Mouse (Mus musculus): ENCODE data around the gene Ect2l. TPM values are rescaled to one million over a fixed set of nuclear protein-coding genes. Genes with fewer than 3 reads are reported as not detected.

The Ect2l gene
- polyA plus RNA-seq, 1 experiment from 2014 or later, result not detected

DNA sequence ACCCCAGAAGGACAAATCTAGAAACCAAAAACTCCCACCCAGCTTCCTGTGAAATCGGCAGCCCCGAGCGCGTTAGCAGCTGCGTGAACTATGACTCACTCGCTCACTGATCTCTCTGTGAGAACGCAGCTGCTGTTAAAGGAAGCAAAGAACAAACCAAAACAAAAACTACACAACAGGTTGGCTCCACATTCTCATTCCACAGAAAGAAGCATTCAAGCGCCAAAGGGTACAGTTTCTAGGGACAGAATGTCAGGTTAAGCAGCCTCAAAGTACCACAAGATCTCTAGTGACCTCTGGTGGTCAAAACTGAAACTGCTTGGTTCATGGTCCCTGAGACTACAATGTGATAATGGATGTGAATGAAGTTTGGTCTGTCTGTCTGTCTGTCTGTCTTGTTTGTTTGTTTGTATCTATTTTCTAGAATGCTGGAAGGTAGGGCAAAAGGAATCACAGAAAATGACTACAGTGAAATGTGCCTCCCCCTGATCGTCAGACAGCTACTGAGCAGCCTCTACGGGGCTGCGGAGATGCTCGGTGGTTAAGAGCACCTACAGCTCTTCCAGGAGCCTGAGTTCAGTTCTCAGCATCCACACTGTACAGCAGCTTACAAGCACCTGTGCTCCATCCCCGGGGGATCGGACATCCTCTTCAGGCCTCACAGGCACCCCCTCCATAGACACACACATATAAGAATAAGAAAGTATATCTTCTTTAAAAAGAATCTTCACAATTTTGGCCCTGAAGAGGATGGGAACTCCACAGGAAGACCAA is 13.3 kb downstream of the Ect2l start:
- DNase-seq (peak; percentile 70), ATAC-seq (peak; percentile 60)
- Histone ChIP-seq H3K4me3 (ENCODE audit: low read depth, low read length) (peak overlapping the region; percentile 14; the same call in 1 of the 2 replicates), H3K27me3 (ENCODE audit: insufficient read depth, low read length) (no peaks in the 10 kb centered on the region), H3K4me2 (ENCODE audit: low read depth, low read length) (peak overlapping the region; percentile 56), H3K4me1 (ENCODE audit: insufficient read depth) (no peaks in the 10 kb centered on the region), H3K27ac (ENCODE audit: low read depth) (no peak overlapping the region), H3K36me3 (replicated peaks; ENCODE audit: insufficient read depth, low read length) (no peaks in the 10 kb centered on the region), H3K9me3 (ENCODE audit: low read length) (no peaks in the 10 kb centered on the region), H3K9ac (replicated peaks) (peak overlapping the region; percentile 1; the same call in 1 of the 2 replicates)
- TF ChIP-seq CTCF (IDR thresholded peaks at IDR 0.05; ENCODE audit: low read depth), result peak; percentile 97
- TF ChIP-seq EP300 (IDR thresholded peaks at IDR 0.05; ENCODE audit: low read depth), result no peak
- 41% methylated on average over 14 of the region's 14 CpGs for WGBS (ENCODE audit: insufficient replicate concordance)

DNA sequence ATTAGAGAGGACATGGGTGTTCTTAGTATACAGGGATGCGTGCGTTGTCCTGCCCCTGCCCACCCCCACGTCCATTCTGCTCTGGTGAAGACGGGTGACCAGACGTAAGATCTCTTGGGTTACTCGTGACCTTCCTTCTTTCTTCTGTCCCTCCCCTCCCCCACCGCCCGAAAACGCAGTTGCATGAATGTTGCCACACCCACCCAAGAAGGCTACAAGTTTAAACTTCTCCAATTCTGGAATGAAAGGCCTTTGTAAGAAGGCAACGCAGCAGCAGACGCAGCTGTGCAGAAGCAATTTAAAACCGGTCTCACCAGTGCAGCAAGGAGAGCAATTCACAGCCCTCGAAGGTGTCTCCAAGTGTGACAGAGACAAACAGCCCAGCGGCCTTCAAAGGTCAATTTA is 16.0 kb downstream of the Ect2l start:
- Histone ChIP-seq H3K4me1 (ENCODE audit: insufficient read depth) (no peaks in the 10 kb centered on the region), H3K27me3 (ENCODE audit: insufficient read depth, low read length) (no peaks in the 10 kb centered on the region), H3K36me3 (replicated peaks; ENCODE audit: insufficient read depth, low read length) (no peaks in the 10 kb centered on the region), H3K27ac (ENCODE audit: low read depth) (0 out of 2 replicates have a peak overlapping the region, but pooled peaks have one; percentile 7), H3K9ac (replicated peaks) (no peak overlapping the region), H3K4me3 (ENCODE audit: low read depth, low read length) (no peak overlapping the region), H3K4me2 (ENCODE audit: low read depth, low read length) (no peak overlapping the region; the same call in 1 of the 2 replicates), H3K9me3 (ENCODE audit: low read length) (no peaks in the 10 kb centered on the region)
- DNase-seq, result peak; percentile 54
- TF ChIP-seq CTCF (IDR thresholded peaks at IDR 0.05; ENCODE audit: low read depth), result no peak
- no peak for TF ChIP-seq EP300 (IDR thresholded peaks at IDR 0.05; ENCODE audit: low read depth)
- 41% methylated on average over 14 of the region's 14 CpGs for WGBS (ENCODE audit: insufficient replicate concordance)
- peak; percentile 21; the same call in 1 of the 2 replicates for ATAC-seq

DNA sequence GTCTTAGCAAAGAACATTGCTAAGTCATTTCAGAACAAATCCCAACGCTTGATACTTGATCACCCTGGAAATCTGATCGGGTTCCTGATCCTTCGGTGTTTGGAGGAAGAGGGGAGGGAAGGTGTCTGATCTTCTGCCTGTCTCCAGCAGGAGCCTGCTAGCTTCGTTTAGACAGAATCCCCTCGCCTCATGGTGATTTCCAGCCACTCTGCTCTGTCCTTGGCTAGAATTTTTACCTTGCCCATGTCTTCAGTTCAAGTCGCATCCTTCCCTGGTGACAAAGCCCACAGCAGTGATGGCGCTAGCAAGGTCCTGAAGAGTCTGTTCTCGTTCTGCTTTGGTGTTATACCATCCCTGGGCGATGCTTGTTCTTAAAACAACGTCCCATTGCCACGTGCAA is 16.5 kb downstream of the Ect2l start:
- H3K4me1 ChIP-seq (ENCODE audit: insufficient read depth), result no peaks in the 10 kb centered on the region
- H3K27ac ChIP-seq (ENCODE audit: low read depth), result no peak overlapping the region
- no peak overlapping the region for H3K9ac ChIP-seq (replicated peaks)
- ATAC-seq (no peak), DNase-seq (no peak)
- TF ChIP-seq EP300 (IDR thresholded peaks at IDR 0.05; ENCODE audit: low read depth) (no peak), CTCF (IDR thresholded peaks at IDR 0.05; ENCODE audit: low read depth) (no peak)
- H3K27me3 ChIP-seq (ENCODE audit: insufficient read depth, low read length), result no peaks in the 10 kb centered on the region
- WGBS (ENCODE audit: insufficient replicate concordance), result 66% methylated on average over 11 of the region's 11 CpGs
- no peaks in the 10 kb centered on the region for H3K36me3 ChIP-seq (replicated peaks; ENCODE audit: insufficient read depth, low read length)
- no peaks in the 10 kb centered on the region for H3K9me3 ChIP-seq (ENCODE audit: low read length)
- no peak overlapping the region for H3K4me3 ChIP-seq (ENCODE audit: low read depth, low read length)
- no peak overlapping the region for H3K4me2 ChIP-seq (ENCODE audit: low read depth, low read length)

DNA sequence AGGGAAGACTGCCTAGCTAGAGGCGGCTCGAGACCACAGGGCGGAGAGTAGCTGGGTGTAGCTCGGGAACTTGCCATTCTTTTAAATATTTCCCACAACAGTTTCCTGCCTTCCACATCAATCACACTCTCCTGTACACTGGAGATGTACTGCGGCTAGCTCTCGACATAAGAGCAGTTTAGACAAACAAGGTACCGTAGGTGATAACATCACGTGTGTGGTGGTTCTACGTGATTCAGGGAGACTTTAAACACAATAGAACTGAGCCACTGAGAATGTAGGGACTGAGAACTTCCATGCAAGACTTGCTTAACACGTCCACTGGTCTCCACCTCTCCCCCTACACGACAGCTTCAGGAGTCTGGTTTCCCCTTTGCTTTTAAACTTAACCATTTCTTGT is 17.5 kb downstream of the Ect2l start:
- WGBS (ENCODE audit: insufficient replicate concordance), result 37% methylated on average over 11 of the region's 11 CpGs
- Histone ChIP-seq H3K9me3 (ENCODE audit: low read length) (no peaks in the 10 kb centered on the region), H3K4me3 (ENCODE audit: low read depth, low read length) (no peak overlapping the region), H3K27ac (ENCODE audit: low read depth) (no peak overlapping the region), H3K36me3 (replicated peaks; ENCODE audit: insufficient read depth, low read length) (no peaks in the 10 kb centered on the region), H3K4me2 (ENCODE audit: low read depth, low read length) (no peak overlapping the region), H3K9ac (replicated peaks) (no peak overlapping the region), H3K4me1 (ENCODE audit: insufficient read depth) (no peaks in the 10 kb centered on the region), H3K27me3 (ENCODE audit: insufficient read depth, low read length) (no peaks in the 10 kb centered on the region)
- no peak for DNase-seq
- TF ChIP-seq EP300 (IDR thresholded peaks at IDR 0.05; ENCODE audit: low read depth), result no peak
- no peak for TF ChIP-seq CTCF (IDR thresholded peaks at IDR 0.05; ENCODE audit: low read depth)
- no peak for ATAC-seq

DNA sequence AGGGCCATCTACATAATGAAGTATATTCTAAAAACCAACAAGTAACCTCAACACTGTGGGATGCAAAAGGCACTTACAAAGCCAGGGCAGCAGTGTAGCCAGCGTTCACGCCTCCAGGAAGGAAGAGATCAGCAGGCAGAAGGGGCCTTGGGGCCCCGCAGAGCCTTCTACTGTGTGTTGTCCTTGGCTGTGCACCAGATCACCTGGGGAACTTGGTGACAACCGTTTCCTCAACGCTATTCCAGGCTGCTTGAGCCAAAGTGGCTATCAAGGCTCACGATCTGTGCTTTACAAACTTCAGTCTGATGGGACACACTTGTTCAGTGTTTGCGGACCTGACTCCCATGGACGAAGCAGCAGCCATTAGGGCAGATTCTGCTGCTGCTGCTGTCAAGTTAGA is 19.0 kb downstream of the Ect2l start:
- H3K27ac ChIP-seq (ENCODE audit: low read depth), result no peak overlapping the region
- no peak overlapping the region for H3K9ac ChIP-seq (replicated peaks)
- no peaks in the 10 kb centered on the region for H3K27me3 ChIP-seq (ENCODE audit: insufficient read depth, low read length)
- DNase-seq (no peak), ATAC-seq (no peak)
- no peaks in the 10 kb centered on the region for H3K9me3 ChIP-seq (ENCODE audit: low read length)
- TF ChIP-seq CTCF (IDR thresholded peaks at IDR 0.05; ENCODE audit: low read depth), result no peak
- no peak for TF ChIP-seq EP300 (IDR thresholded peaks at IDR 0.05; ENCODE audit: low read depth)
- H3K36me3 ChIP-seq (replicated peaks; ENCODE audit: insufficient read depth, low read length), result no peaks in the 10 kb centered on the region
- no peak overlapping the region for H3K4me3 ChIP-seq (ENCODE audit: low read depth, low read length)
- H3K4me2 ChIP-seq (ENCODE audit: low read depth, low read length), result no peak overlapping the region
- WGBS (ENCODE audit: insufficient replicate concordance), result 28% methylated on average over 8 of the region's 8 CpGs
- no peaks in the 10 kb centered on the region for H3K4me1 ChIP-seq (ENCODE audit: insufficient read depth)

DNA sequence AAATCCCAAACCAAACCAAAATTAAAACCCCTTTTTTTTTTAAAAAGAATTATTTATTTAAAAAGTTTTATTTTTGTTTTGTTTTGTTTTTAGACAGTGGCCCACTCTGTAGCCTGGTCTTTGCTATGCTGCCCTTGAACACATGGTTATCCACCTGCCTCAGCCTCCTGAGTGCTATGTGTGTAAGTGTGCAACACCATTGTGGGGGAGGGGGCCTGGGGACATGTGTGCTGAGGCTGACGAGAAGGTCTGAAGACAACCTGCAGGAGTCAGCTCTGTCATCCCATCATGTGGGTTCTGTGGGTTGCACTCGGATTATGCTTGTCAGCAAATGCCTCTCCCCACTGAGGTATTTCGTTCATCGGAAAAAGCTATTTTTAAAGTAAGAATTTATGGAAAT is 21.2 kb downstream of the Ect2l start:
- no peak overlapping the region for H3K4me3 ChIP-seq (ENCODE audit: low read depth, low read length)
- ATAC-seq (no peak), DNase-seq (no peak)
- H3K36me3 ChIP-seq (replicated peaks; ENCODE audit: insufficient read depth, low read length), result no peaks in the 10 kb centered on the region
- WGBS (ENCODE audit: insufficient replicate concordance), result 71% methylated on average over 4 of the region's 4 CpGs
- H3K4me2 ChIP-seq (ENCODE audit: low read depth, low read length), result no peak overlapping the region
- H3K27ac ChIP-seq (ENCODE audit: low read depth), result no peak overlapping the region
- no peaks in the 10 kb centered on the region for H3K4me1 ChIP-seq (ENCODE audit: insufficient read depth)
- TF ChIP-seq EP300 (IDR thresholded peaks at IDR 0.05; ENCODE audit: low read depth), result no peak
- H3K9me3 ChIP-seq (ENCODE audit: low read length), result no peaks in the 10 kb centered on the region
- no peaks in the 10 kb centered on the region for H3K27me3 ChIP-seq (ENCODE audit: insufficient read depth, low read length)
- H3K9ac ChIP-seq (replicated peaks), result no peak overlapping the region
